Mouse (Mus musculus): Measurements from ENCODE around the gene Cpn1.

- TF ChIP-seq MAX (IDR thresholded peaks at IDR 0.05; ENCODE audit: low read length), result no peak
- no peak for TF ChIP-seq POLR2AphosphoS2 (IDR thresholded peaks at IDR 0.05; ENCODE audit: low read length)
- no peak for TF ChIP-seq POLR2A (IDR thresholded peaks at IDR 0.05; ENCODE audit: control insufficient read depth in 1 of 2, insufficient read depth in 1 of 2, low read depth in 1 of 2, low read length in 2 of 2, poor library complexity in 1 of 2)
- TF ChIP-seq ZC3H11A (IDR thresholded peaks at IDR 0.05; ENCODE audit: low read depth, low read length), result no peak
- no peak for TF ChIP-seq TBP (IDR thresholded peaks at IDR 0.05; ENCODE audit: low read depth, low read length)
- TF ChIP-seq CTCF (IDR thresholded peaks at IDR 0.05 in 2 of 3, conservative IDR thresholded peaks at IDR 0.05 in 1 of 3; ENCODE audit: control insufficient read depth in 1 of 3, insufficient read depth in 1 of 3, low read depth in 2 of 3, low read length in 3 of 3, poor library complexity in 1 of 3, severe bottlenecking in 1 of 3), result no peak
Observed at GRCm38 (mm10) chr19:43930366-43930765, 56.0 kb downstream of the Cpn1 start.

Data from MEL (cell line).